Mouse (Mus musculus): ENCODE results near the gene Gm7970. TPM values are rescaled to one million over a fixed set of nuclear protein-coding genes. Genes with fewer than 3 reads are reported as not detected.
"Not testable (repeated sequence)": the region's sequence is repeated elsewhere in the genome, so short reads cannot be mapped to it uniquely, and the experiment has no call there.

Gm7970 gene
- not detected in 2 replicates for polyA plus RNA-seq (2014; fragmentation: Nextera tagmentation; extraction: Ambion mirVana)

DNA sequence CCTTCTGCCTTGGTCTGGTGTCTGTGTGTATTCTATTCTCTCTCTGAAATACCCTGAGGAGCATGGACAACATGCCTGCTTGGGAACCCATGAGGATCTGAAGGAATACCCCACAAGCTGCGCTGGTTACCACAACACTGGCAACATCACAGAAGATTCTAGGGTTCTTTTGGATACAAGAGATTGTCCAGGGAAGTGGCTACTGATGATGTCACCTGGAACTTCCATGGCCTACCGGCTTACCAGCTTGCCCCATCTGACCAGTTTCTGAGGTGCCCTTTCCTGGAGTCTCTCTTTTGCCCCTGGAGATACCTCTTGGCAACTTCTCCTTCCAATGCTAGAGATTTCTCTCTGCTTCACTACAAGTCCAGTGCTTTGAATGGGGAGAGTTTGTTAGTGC lies at the start of gene Gm7970:
Gene Gm7970 (minus strand): TSS at position 101 of the 400 bp plus-strand sequence.
- H3K4me2 ChIP-seq; ATAC-seq (replicated peaks; ENCODE audit: insufficient number of reproducible peaks, low FRiP score, low TSS enrichment); H3K4me1 ChIP-seq (ENCODE audit: control insufficient read depth, insufficient read depth, low read length); H3K9me3 ChIP-seq (replicated peaks; ENCODE audit: control insufficient read depth, low read length); H3K36me3 ChIP-seq (ENCODE audit: control insufficient read depth, insufficient read depth, low read length); H3K4me3 ChIP-seq (ENCODE audit: low read depth, low read length); H3K27me3 ChIP-seq (ENCODE audit: control insufficient read depth, insufficient read depth, low read length); H3K27ac ChIP-seq (ENCODE audit: low read depth, low read length); H3K9ac ChIP-seq (ENCODE audit: low read depth, low read length): not testable (repeated sequence)
- no CpG with 5 or more reads among the region's 2 CpGs for WGBS (ENCODE audit: insufficient replicate concordance)

DNA sequence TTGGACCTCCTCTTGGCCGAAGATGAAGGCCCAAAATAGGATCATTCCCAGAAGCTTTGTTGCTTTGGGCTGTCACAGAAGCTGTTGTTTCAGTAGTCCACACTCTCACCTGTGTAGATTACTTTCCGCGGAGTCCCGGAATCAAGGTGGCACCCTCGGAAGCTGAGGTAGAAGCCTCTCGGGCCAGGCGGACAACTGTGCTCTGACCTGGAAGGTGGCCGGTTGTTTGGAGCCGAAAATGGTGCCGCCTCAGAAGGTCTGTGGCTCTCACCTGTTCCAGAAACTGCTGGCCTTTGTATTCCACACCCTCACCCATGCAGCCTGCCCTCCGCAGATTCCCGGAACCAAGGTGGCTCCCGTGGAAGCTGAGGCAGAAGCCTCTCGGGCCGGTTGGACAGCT lies 45.6 kb upstream of the Gm7970 start:
- H3K27me3 ChIP-seq (ENCODE audit: control insufficient read depth, insufficient read depth, low read length); H3K4me2 ChIP-seq; H3K4me3 ChIP-seq (ENCODE audit: low read depth, low read length); H3K27ac ChIP-seq (ENCODE audit: low read depth, low read length); H3K9ac ChIP-seq (ENCODE audit: low read depth, low read length); H3K4me1 ChIP-seq (ENCODE audit: control insufficient read depth, insufficient read depth, low read length); H3K36me3 ChIP-seq (ENCODE audit: control insufficient read depth, insufficient read depth, low read length); H3K9me3 ChIP-seq (replicated peaks; ENCODE audit: control insufficient read depth, low read length); ATAC-seq (replicated peaks; ENCODE audit: insufficient number of reproducible peaks, low FRiP score, low TSS enrichment): not testable (repeated sequence)
- 90% methylated on average over 15 of the region's 15 CpGs for WGBS (ENCODE audit: insufficient replicate concordance)

DNA sequence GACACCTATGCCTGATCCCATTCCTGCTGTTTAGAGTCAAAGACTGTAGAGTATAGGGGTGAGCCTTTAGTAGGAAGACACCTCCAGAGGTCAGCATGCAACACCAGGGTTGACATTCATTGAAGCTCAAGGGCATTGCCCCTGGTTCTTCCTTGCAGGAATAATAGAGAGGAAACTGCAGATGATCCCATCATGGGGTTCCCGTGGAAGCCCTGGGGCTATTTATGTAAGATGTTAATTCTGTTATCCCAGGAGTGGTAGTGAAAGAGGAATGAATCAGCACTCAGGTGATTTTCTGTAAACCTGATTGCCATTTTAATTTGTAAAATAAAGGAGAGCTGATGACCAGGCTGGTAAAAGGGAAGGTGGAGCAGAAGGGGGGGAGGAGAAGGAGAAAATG lies 31.0 kb upstream of the Gm7970 start:
- not testable (repeated sequence) for H3K36me3 ChIP-seq (ENCODE audit: control insufficient read depth, insufficient read depth, low read length); H3K27ac ChIP-seq (ENCODE audit: low read depth, low read length); H3K4me3 ChIP-seq (ENCODE audit: low read depth, low read length); H3K27me3 ChIP-seq (ENCODE audit: control insufficient read depth, insufficient read depth, low read length); H3K4me2 ChIP-seq; H3K4me1 ChIP-seq (ENCODE audit: control insufficient read depth, insufficient read depth, low read length); H3K9me3 ChIP-seq (replicated peaks; ENCODE audit: control insufficient read depth, low read length); H3K9ac ChIP-seq (ENCODE audit: low read depth, low read length); ATAC-seq (replicated peaks; ENCODE audit: insufficient number of reproducible peaks, low FRiP score, low TSS enrichment)
- 72% methylated on average over 1 of the region's 1 CpGs for WGBS (ENCODE audit: insufficient replicate concordance)

DNA sequence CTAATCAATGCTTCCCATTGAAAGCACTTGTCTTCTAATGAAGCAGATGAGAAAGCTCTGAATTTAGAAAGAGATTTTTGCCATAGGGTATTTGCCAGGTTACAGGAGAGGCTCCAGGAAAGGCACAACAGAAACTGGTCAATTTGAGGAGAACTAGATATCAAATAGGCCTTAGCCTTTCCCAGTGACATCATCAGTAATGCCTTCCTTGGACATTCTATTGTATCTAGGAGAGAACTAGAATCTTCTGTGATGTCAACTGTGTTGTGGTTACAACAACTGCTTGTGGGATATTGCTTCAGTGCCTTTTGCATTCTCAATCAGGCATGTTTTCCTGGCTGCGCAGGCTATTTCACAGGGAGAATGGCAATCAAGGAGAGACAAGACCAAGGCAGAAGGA lies 17.5 kb upstream of the Gm7970 start, which contains the start of gene 1700049E17Rik2:
Gene 1700049E17Rik2 (plus strand): TSS at position 301 of the 400 bp plus-strand sequence.
- not testable (repeated sequence) for ATAC-seq (replicated peaks; ENCODE audit: insufficient number of reproducible peaks, low FRiP score, low TSS enrichment); H3K27me3 ChIP-seq (ENCODE audit: control insufficient read depth, insufficient read depth, low read length); H3K27ac ChIP-seq (ENCODE audit: low read depth, low read length); H3K4me2 ChIP-seq; H3K9ac ChIP-seq (ENCODE audit: low read depth, low read length); H3K9me3 ChIP-seq (replicated peaks; ENCODE audit: control insufficient read depth, low read length); H3K36me3 ChIP-seq (ENCODE audit: control insufficient read depth, insufficient read depth, low read length); H3K4me1 ChIP-seq (ENCODE audit: control insufficient read depth, insufficient read depth, low read length); H3K4me3 ChIP-seq (ENCODE audit: low read depth, low read length)
- no CpG with 5 or more reads among the region's 1 CpGs for WGBS (ENCODE audit: insufficient replicate concordance)

DNA sequence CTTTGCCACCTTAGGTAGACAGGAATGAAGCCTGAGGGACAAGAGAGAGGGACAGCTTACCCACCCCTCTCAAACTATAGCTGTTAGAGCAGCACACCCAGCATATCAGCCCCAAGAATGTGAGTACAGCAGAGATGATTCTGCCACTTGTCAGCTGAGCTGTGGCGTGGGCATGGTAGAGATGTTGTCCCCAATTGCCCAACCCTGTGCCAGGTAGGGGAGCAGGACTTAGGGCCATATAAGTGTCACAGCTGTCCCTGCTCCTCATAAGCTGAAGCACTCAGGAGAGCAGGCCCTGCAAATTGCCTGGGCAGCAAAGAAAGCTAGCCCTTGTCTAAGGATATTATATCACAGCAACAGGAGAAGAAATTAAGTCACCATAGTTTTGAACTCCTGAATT lies 30.7 kb downstream of the Gm7970 start:
- not testable (repeated sequence) for H3K9ac ChIP-seq (ENCODE audit: low read depth, low read length); H3K27me3 ChIP-seq (ENCODE audit: control insufficient read depth, insufficient read depth, low read length); H3K4me2 ChIP-seq; H3K9me3 ChIP-seq (replicated peaks; ENCODE audit: control insufficient read depth, low read length); ATAC-seq (replicated peaks; ENCODE audit: insufficient number of reproducible peaks, low FRiP score, low TSS enrichment); H3K36me3 ChIP-seq (ENCODE audit: control insufficient read depth, insufficient read depth, low read length); H3K4me3 ChIP-seq (ENCODE audit: low read depth, low read length); H3K27ac ChIP-seq (ENCODE audit: low read depth, low read length); H3K4me1 ChIP-seq (ENCODE audit: control insufficient read depth, insufficient read depth, low read length)
- WGBS (ENCODE audit: insufficient replicate concordance) = 73% methylated on average over 1 of the region's 1 CpGs

DNA sequence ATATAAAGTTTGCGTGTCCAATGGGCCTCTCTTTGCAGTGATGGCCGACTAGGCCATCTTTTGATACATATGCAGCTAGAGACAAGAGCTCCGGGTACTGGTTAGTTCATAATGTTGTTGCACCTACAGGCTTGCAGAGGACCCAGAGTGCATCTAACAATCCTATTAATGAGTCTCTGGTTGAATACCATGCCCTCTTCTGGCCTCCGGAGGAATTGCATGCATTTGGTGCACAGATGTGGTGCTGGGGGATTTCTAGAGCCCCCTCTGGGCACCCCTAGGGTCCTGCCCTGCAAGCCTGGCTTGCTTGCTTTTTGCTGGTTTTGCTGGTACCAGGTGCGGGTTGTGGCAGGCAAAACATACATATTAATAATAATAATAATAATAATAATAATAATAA lies 34.7 kb downstream of the Gm7970 start:
- not testable (repeated sequence) for H3K27me3 ChIP-seq (ENCODE audit: control insufficient read depth, insufficient read depth, low read length); H3K36me3 ChIP-seq (ENCODE audit: control insufficient read depth, insufficient read depth, low read length); H3K4me2 ChIP-seq; H3K27ac ChIP-seq (ENCODE audit: low read depth, low read length); H3K4me1 ChIP-seq (ENCODE audit: control insufficient read depth, insufficient read depth, low read length); H3K9me3 ChIP-seq (replicated peaks; ENCODE audit: control insufficient read depth, low read length); H3K9ac ChIP-seq (ENCODE audit: low read depth, low read length); H3K4me3 ChIP-seq (ENCODE audit: low read depth, low read length); ATAC-seq (replicated peaks; ENCODE audit: insufficient number of reproducible peaks, low FRiP score, low TSS enrichment)
- WGBS (ENCODE audit: insufficient replicate concordance) = 62% methylated on average over 5 of the region's 5 CpGs

Other genes with a start within 250 kb of the Gm7970 start
- gene Gm5798, start 207.0 kb downstream of the Gm7970 start, polyA plus RNA-seq (2014; fragmentation: Nextera tagmentation; extraction: Ambion mirVana) = not detected in 2 replicates
- not detected in 2 replicates for gene Gm7945, start 169.2 kb downstream of the Gm7970 start, polyA plus RNA-seq (2014; fragmentation: Nextera tagmentation; extraction: Ambion mirVana)
- gene Gm6482, start 147.3 kb downstream of the Gm7970 start, polyA plus RNA-seq (2014; fragmentation: Nextera tagmentation; extraction: Ambion mirVana) = not detected in 2 replicates
- gene Gm7954, start 102.1 kb downstream of the Gm7970 start, polyA plus RNA-seq (2014; fragmentation: Nextera tagmentation; extraction: Ambion mirVana) = not detected in 2 replicates
- not detected in 2 replicates for gene Gm3486, start 66.1 kb downstream of the Gm7970 start, polyA plus RNA-seq (2014; fragmentation: Nextera tagmentation; extraction: Ambion mirVana)
- gene 1700049E17Rik2, start 17.6 kb upstream of the Gm7970 start, polyA plus RNA-seq (2014; fragmentation: Nextera tagmentation; extraction: Ambion mirVana) = not detected in 2 replicates
- gene Gm3072, start 69.0 kb upstream of the Gm7970 start, polyA plus RNA-seq (2014; fragmentation: Nextera tagmentation; extraction: Ambion mirVana) = not detected in 2 replicates
- gene Gm3676, start 90.9 kb upstream of the Gm7970 start, polyA plus RNA-seq (2014; fragmentation: Nextera tagmentation; extraction: Ambion mirVana) = not detected in 2 replicates
- gene Gm8068, start 146.3 kb upstream of the Gm7970 start, polyA plus RNA-seq (2014; fragmentation: Nextera tagmentation; extraction: Ambion mirVana) = not detected in 2 replicates
- not detected in 2 replicates for gene Gm7929, start 195.0 kb upstream of the Gm7970 start, polyA plus RNA-seq (2014; fragmentation: Nextera tagmentation; extraction: Ambion mirVana)
- gene Gm47189, start 216.9 kb upstream of the Gm7970 start, polyA plus RNA-seq (2014; fragmentation: Nextera tagmentation; extraction: Ambion mirVana) = not detected in 2 replicates

All from heart, embryonic 11.5 days (tissue).